Mouse (Mus musculus) right cerebral cortex, postnatal 25 days (tissue): ENCODE data around the gene Fmo1.

ENCODE experiments used
- DNase-seq: peaks from one replicate; pipeline ENCODE4 v3.0.0; 2022

Fmo1 gene

GRCm38 (mm10) chr1:162859996-162860605 is 6.3 kb downstream of the Fmo1 start:
- no peak for DNase-seq

DNA sequence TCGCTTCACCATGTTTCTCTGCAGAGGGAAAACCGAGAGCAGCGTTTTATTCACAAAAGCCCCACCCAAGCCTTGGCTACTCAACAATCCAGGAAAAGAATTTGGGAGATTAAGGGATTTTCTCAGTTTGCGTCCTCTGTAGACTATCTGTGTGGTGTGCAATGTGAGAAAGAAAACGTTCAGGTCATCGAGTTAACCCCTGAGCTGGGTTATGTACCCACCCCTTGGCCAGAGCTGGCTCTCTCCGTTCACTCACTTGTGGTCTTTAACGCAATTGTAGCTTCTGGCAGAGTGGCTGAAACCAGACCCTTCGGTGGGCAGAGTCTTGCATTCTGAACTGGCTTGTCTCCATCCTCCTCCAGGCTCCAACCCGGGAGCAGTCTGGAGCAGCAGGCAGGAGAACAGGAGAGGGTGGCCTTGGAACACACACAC is 6.8 kb downstream of the Fmo1 start:
- DNase-seq: no peak

GRCm38 (mm10) chr1:162858748-162859130 is 7.7 kb downstream of the Fmo1 start:
- no peak for DNase-seq

- DNase-seq: no peak
Observed at GRCm38 (mm10) chr1:162857766-162858747, 8.4 kb downstream of the Fmo1 start.

DNA sequence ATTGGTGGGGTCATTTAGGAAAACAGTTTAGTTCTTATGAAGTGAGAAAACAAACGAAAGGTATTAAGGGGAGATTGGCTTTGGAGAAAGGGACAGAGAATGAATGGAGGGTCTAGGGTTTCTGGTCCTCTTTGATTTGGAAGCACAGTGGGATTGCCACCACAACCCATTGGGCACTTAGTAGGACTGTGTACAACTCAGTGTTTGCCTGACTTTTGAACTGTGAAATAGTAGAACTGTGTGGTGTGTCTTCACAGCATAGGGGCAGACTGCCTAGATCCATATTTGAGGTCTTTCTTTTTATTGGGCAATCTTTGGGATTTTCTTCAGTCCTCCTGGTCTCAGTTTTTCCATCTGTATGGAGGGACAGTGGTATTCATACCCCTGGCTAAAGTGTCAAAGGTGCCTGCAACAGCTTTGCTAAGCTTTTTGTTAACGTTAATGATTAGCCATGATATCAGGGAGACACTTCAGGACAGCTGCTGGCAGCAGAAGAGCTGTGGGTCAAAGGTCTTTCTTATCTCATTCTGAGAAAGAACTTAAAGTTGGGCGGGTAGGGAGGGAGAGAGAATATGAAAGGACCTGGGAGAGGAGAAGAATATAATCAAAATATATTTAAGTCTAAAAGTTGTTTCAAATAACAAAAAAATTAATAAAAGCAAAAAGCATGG is 12.5 kb downstream of the Fmo1 start:
- no peak for DNase-seq

DNA sequence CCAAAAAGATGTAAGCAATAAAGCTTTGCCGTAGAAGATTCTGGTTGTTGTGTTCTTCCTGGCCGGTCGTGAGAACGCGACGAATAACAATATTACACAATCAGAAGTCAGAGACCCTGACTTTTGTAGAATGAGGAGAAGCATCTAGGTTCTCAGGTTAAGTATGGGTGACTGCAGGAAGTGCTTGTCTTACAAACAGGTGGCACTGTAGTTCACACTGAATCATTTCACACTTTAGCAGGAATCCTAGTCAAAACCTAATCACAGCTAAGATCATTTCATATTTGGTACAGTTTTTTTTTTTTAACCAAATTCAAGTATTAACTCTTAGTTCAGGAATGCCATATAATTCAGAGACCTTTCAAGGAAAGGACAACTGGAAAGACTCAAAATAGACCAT is 18.9 kb downstream of the Fmo1 start:
- DNase-seq: no peak

- DNase-seq: no peak
Observed at GRCm38 (mm10) chr1:162840211-162840610, 26.2 kb downstream of the Fmo1 start.

DNA sequence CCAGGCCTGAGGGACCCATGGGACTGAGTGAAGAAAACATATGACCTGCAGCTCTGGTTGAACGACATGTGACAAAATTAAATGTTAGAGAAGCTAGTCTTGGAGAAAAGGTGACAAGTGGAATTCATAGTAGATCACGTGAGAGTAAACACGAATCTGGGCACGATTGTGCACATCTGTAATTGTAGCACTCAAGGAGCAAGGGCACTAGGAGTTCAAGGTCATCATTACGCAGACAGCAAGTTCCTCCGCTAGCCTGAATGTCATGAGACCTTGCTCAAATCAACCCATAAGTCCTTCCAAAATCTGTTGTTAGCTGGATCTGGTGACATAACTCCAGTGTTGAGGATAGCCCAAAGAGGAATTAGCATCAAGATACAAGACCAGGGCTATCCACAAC is 27.4 kb downstream of the Fmo1 start:
- DNase-seq: no peak

DNA sequence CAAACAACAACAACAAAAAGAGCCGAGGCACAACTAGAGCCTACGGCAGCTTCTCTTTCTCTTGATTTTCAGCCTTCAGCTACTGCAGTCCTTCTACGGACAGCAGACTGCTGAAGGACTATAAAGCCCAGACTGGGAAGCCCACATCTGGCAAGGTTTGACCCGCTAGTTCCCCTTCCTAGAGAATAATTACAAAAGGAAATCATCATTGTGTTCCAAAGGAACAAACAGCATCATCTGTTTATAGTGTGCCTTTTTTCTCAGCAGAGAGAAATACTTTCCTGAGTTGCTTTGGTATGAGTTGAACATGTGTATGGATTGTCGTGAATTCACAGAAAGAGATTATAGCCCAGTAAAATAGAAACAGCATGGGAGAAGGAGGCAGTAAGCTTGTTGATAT is 32.1 kb downstream of the Fmo1 start:
- no peak for DNase-seq

GRCm38 (mm10) chr1:162832574-162832953 is 33.8 kb downstream of the Fmo1 start:
- no peak for DNase-seq

- no peak for DNase-seq
Observed at GRCm38 (mm10) chr1:162831838-162832573, 34.4 kb downstream of the Fmo1 start.

DNA sequence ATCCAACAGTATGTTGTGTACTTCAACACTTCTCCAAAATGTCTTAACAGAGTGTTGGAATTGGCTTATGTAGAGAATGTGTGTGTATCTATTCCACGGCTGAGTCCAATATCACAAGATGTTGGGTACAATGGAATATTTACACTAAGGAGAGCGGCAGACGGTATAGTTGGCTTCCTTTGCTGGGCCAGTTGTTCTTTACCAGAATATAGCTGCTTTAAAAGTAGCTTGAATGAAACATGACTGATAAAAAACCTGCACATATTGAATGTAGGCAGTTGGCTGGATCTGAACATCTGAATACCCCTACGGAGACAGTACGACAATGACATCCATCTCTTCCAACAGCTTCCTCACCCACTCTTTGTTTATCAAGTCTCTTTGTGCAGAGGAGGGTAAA is 47.1 kb downstream of the Fmo1 start:
- no peak for DNase-seq

GRCm38 (mm10) chr1:162815381-162816127 is 50.9 kb downstream of the Fmo1 start:
- DNase-seq: no peak

DNA sequence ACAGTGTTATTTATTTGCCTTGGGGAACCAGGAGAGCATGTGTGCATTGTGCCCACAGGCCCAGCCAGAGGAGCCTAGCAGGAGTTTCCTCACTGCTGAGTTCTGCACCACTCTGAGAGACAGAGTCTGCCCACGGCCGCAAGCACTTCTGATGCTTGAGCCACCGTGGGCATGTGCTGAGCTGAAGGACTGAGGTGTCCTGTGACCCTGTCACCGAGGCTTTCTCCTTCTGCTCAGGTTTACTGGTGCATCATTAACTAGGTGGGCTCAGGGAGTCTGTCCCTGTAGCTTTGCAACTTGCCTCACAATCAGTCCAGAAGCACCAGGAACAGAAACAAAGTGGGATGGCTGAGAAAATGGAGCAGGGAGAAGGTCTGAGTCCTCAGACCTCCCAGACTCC is 51.5 kb downstream of the Fmo1 start:
- no peak for DNase-seq

DNA sequence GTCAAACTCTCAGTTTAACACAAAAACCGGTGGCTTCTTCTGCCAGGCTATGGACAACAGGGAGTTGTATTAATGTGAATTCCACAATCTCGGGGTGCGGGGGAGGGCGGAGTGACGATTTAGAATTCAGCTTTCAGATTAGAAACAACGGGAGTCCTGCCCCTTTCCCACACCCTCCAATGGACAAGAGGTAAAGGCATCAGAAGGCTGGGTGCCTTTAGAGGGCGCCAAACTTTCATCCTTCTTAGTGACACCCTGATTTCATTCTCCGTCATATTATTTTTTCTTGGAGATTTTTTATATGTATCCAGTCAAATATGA is 52.6 kb downstream of the Fmo1 start, which contains the start of gene Fmo4:
TSS of gene Fmo4 (minus strand) at position 137 of the 321 bp plus-strand sequence.
- DNase-seq: no peak

- no peak for DNase-seq
Observed at GRCm38 (mm10) chr1:162813143-162813835, 53.1 kb downstream of the Fmo1 start.

DNA sequence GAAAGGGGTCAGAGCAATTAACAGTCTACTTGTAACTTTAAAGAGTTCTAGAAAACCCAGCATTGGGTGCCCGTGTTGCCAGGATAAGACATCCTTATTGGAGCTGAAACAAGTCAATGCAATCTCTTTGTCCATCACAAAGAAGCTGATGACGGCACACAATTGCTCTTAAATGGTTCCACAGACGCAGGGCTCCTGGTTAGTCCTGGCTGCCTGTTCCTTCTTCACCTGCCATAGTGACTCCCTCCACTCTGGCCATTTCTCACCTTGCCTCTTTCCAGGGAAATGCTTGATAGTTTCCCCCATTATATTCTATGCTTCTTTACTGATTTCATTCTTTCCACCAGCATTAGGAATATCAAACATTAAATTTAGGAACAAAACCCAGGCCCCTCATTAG is 57.9 kb downstream of the Fmo1 start:
- no peak for DNase-seq

- DNase-seq: no peak
Observed at GRCm38 (mm10) chr1:162807441-162807840, 59.0 kb downstream of the Fmo1 start.

DNA sequence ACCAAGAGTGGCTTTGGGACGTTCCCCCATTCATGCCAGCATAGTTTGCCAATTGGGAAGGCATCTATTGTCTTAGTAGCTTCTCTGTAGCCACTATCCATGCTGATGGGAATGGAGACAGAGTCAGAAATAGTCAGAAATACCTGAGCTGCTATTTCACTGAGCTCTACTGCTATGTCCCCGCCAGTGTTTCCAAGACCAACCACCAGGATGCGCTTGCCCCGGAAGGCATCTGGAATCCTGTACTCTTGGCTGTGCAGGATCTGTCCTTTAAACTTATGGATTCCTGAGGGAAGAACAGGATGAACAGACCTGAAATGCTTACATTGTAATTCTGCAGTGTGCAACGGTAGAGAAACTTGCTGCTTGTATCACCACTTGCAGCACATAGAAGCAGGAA is 61.4 kb downstream of the Fmo1 start:
- DNase-seq: no peak

DNA sequence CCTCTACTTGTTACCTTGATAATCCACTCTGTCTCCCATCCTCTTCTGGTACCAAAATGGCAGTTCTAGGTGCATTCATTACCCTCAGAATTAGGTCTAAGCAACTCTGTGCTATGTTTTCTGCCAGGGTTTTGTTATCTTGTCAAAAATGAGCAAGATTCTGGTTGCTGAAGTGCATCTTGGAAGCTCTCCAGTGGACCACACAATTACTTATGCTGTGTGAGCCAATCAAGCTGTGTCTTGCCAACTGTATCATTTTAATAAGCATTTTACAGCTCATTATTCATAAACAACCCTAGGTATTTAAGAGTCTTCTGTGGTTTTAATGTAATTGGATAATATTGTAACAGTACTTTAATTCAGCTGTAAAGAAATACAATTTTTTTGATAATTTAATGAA is 70.0 kb downstream of the Fmo1 start:
- DNase-seq: no peak

- no peak for DNase-seq
Observed at GRCm38 (mm10) chr1:162792306-162793044, 73.9 kb downstream of the Fmo1 start.
